Mouse (Mus musculus): Measurements from ENCODE around the gene Slc4a1.

Gene Slc4a1

GRCm38 (mm10) chr11:102329518-102329917 lies 36.5 kb downstream of the Slc4a1 start:
- in situ Hi-C loops (cut with MboI, MseI) = no loop called here

- in situ Hi-C loops (cut with MboI, MseI) = no loop called here
Measured at GRCm38 (mm10) chr11:102327839-102328238, 38.2 kb downstream of the Slc4a1 start.

GRCm38 (mm10) chr11:102327250-102327649 lies 38.8 kb downstream of the Slc4a1 start:
- in situ Hi-C loops (cut with MboI, MseI) = no loop called here

GRCm38 (mm10) chr11:102323516-102323915 lies 42.5 kb downstream of the Slc4a1 start:
- in situ Hi-C loops (cut with MboI, MseI) = no loop called here

GRCm38 (mm10) chr11:102321931-102322330 lies 44.1 kb downstream of the Slc4a1 start:
- in situ Hi-C loops (cut with MboI, MseI) = no loop called here

GRCm38 (mm10) chr11:102320686-102321005 lies 45.4 kb downstream of the Slc4a1 start:
- in situ Hi-C loops (cut with MboI, MseI) = no loop called here

- in situ Hi-C loops (cut with MboI, MseI) = no loop called here
Measured at GRCm38 (mm10) chr11:102319941-102320685, 45.9 kb downstream of the Slc4a1 start.

- in situ Hi-C loops (cut with MboI, MseI) = no loop called here
Measured at GRCm38 (mm10) chr11:102319410-102319792, 46.6 kb downstream of the Slc4a1 start, which contains the start of gene Ubtf. Gene Ubtf (minus strand): TSS chr11:102319742.

- in situ Hi-C loops (cut with MboI, MseI) = no loop called here
Measured at GRCm38 (mm10) chr11:102318576-102319409, 47.2 kb downstream of the Slc4a1 start.

- in situ Hi-C loops (cut with MboI, MseI) = no loop called here
Measured at GRCm38 (mm10) chr11:102317901-102318575, 48.0 kb downstream of the Slc4a1 start.

- in situ Hi-C loops (cut with MboI, MseI) = no loop called here
Measured at GRCm38 (mm10) chr11:102317298-102317900, 48.6 kb downstream of the Slc4a1 start.

- in situ Hi-C loops (cut with MboI, MseI) = no loop called here
Measured at GRCm38 (mm10) chr11:102316572-102317297, 49.3 kb downstream of the Slc4a1 start.

- in situ Hi-C loops (cut with MboI, MseI) = no loop called here
Measured at GRCm38 (mm10) chr11:102315690-102316571, 50.1 kb downstream of the Slc4a1 start.

- in situ Hi-C loops (cut with MboI, MseI) = loop anchor here in 1 of 2 experiments (5.0 kb wide), 1 partner anchor 118 kb away; the partner anchor contains the start of gene Grn
Measured at GRCm38 (mm10) chr11:102314321-102314720, 51.7 kb downstream of the Slc4a1 start.

- in situ Hi-C loops (cut with MboI, MseI) = loop anchor here in 1 of 2 experiments (5.0 kb wide), 1 partner anchor 120 kb away; the partner anchor contains the start of gene Grn
Measured at GRCm38 (mm10) chr11:102312586-102312985, 53.4 kb downstream of the Slc4a1 start.

GRCm38 (mm10) chr11:102311966-102312365 lies 54.0 kb downstream of the Slc4a1 start:
- in situ Hi-C loops (cut with MboI, MseI) = loop anchor here in 1 of 2 experiments (5.0 kb wide), 1 partner anchor 120 kb away; the partner anchor contains the start of gene Grn

GRCm38 (mm10) chr11:102310768-102311695 lies 55.0 kb downstream of the Slc4a1 start:
- in situ Hi-C loops (cut with MboI, MseI) = loop anchor here in 1 of 2 experiments (5.0 kb wide), 1 partner anchor 121 kb away; the partner anchor contains the start of gene Grn

GRCm38 (mm10) chr11:102309821-102310617 lies 56.0 kb downstream of the Slc4a1 start:
- in situ Hi-C loops (cut with MboI, MseI) = loop anchor here in 1 of 2 experiments (5.0 kb wide), 1 partner anchor 122 kb away; the partner anchor contains the start of gene Grn

Measured in T-helper 17 cell (primary cell).